Mouse (Mus musculus) cerebellum, adult 2 months (tissue): ENCODE measurements around the gene Dbndd2. TPM values are rescaled to one million over a fixed set of nuclear protein-coding genes. Genes with fewer than 3 reads are reported as not detected.

Experiments used
- DNase-seq, 2 experiments: peaks; one replicate each; pipeline ENCODE4 v3.0.0; 2021
- H3K27ac ChIP-seq: fragments of 200-500 bp; 2 replicates; pipeline ENCODE4 v1.5.1; 2012; ENCODE audit warnings: low read length, control low read depth, inconsistent platforms; ENCODE audit not compliant: insufficient read depth
- H3K27me3 ChIP-seq: fragments of 200-500 bp; 2 replicates; pipeline ENCODE4 v1.6.1; 2012; ENCODE audit warnings: inconsistent platforms, mild to moderate bottlenecking, low read length, moderate library complexity; ENCODE audit not compliant: control insufficient read depth, insufficient read depth
- H3K4me1 ChIP-seq: fragments of 200-500 bp; 2 replicates; pipeline ENCODE4 v1.6.1; 2011; ENCODE audit warnings: low read length; ENCODE audit not compliant: control insufficient read depth, insufficient read depth
- H3K4me3 ChIP-seq: fragments of 200-500 bp; replicated peaks from 2 replicates; pipeline ENCODE3; 2011; ENCODE audit warnings: mild to moderate bottlenecking, low read depth, low read length, control low read depth; ENCODE audit not compliant: insufficient read depth
- CTCF ChIP-seq: fragments of 200-500 bp; IDR thresholded peaks from 2 replicates; pipeline ENCODE4 v1.5.1; 2011; ENCODE audit warnings: low read depth, mild to moderate bottlenecking, control low read depth, low read length, moderate library complexity, borderline replicate concordance; ENCODE audit not compliant: insufficient read depth
- POLR2A ChIP-seq: fragments of 200-500 bp; IDR thresholded peaks from 2 replicates; pipeline ENCODE4 v1.6.1; 2011; ENCODE audit warnings: low read length, control low read depth, borderline replicate concordance; ENCODE audit not compliant: insufficient read depth
- WGBS: fragments of 180-500 bp; shearing (Covaris S2); methylation state at CpG from one replicate; pipeline ENCODE4 v1.1.7; 2018; 5-methylcytosine and 5-hydroxymethylcytosine counted together
- polyA plus RNA-seq: library from polyadenylated mRNA; depleted of rRNA; stranded (reverse); fragments of >200 nt; gene quantifications from 2 replicates; pipeline ENCODE4 v1.2.3, GENCODE M21; 2012

Dbndd2 gene
- polyA plus RNA-seq, 1 experiment, result 462 TPM

DNA sequence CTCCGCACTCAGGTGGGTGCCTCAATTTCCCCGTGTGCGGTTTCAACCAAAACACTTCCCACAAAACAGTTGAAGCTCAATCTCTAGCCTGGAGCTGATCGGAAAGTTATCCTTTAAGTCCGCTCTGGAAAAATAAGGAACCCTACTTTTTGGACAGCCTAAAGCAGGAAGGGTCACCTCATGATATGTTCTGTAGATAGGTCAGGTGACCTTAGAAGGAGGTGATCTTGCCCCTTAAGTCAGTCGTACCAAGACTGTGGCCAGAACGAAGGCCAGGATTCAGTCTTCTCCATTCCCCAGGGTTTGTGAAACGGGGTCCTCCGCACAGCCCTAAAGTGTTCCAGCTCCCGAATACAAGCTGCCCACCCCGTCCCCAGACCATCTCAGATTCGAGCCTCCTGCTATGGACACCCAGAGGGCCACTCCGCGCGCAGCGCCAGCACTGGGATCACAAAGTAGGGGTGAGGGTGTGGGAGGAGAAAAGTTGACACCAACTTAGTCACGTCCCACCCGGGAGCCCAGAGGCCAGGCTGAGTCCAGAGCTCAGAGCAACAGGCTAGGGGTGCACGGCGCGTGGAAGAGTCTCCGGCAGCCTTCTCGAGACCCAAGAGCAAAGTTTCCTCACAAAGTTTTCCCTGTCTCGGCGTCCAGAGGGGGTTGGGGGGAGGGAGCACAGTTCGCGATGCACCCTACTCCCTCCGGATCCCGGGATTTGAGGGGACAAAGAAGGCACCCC, 43.4 kb upstream of the Dbndd2 start:
- no peak for DNase-seq
- 6% methylated on average over 29 of the region's 29 CpGs for WGBS
- Histone ChIP-seq H3K27me3 (no peaks in the 10 kb centered on the region), H3K4me3 (peak overlapping the region; percentile 45), H3K27ac (no peak overlapping the region; the same call in 1 of the 2 replicates), H3K4me1 (no peaks in the 10 kb centered on the region)
- TF ChIP-seq POLR2A, result no peak
- TF ChIP-seq CTCF, result no peak

DNA sequence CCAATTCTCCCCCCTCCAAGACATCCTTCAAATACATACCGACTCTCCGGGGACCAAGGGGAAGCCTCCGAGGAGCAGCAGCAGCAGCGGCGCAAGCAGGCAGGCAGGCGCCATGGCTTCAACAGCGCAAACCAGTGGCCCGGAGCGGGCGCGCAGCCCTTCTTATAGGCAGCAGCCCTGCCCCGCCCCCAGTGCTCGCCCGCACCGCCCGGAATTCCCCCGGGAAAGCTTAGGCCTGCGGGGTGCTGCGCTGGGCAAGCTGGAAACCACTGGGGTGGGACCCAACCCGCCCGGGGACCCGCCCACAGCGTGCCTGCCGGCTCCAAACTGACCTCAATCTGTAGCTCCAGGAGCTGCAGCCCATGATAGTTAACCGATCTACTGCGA, 42.9 kb upstream of the Dbndd2 start:
- H3K27ac ChIP-seq, result no peak overlapping the region
- H3K27me3 ChIP-seq, result no peaks in the 10 kb centered on the region
- peak; percentile 43 to 44 for DNase-seq
- H3K4me1 ChIP-seq, result no peaks in the 10 kb centered on the region
- WGBS, result under 1% methylated on average over 26 of the region's 26 CpGs
- H3K4me3 ChIP-seq, result peak overlapping the region; percentile 45
- no peak for TF ChIP-seq CTCF
- peak; percentile 35; the same call in 1 of the 2 replicates for TF ChIP-seq POLR2A

DNA sequence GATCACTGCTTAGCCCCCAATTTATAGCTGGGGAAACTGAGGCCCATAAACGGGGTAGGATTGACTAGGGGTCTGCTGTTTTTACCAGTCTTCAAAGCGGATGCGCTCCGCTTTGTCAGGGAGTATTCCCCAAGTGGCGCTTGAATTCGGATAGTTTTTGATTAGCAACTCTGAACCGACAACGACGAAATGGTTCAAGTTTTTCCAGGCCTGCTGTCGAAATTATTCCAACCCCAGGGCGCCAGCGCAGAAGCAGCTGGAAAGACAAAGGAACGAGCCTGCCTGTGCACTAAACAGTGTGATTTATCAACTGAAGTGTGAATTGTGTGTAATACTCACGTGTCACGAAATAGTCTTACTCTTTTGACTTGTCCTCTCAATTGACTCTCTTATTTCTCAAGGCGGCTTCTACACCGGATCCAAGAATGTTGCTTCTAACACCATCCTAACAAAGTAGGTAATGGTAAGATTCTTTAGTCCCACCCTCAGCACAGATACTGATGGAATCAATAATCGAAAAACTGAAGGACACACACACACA, 42.4 kb upstream of the Dbndd2 start, which contains the start of gene Sdc4:
Gene Sdc4, minus strand, starts transcription at position 428 of the 541 bp plus-strand sequence.
- DNase-seq, result no peak
- 13% methylated on average over 18 of the region's 18 CpGs for WGBS
- Histone ChIP-seq H3K4me1 (no peaks in the 10 kb centered on the region), H3K27me3 (no peaks in the 10 kb centered on the region), H3K27ac (no peak within 1 kb of the TSS), H3K4me3 (peak within 1 kb of the TSS; percentile 45)
- no peak for TF ChIP-seq CTCF
- TF ChIP-seq POLR2A, result no peak

DNA sequence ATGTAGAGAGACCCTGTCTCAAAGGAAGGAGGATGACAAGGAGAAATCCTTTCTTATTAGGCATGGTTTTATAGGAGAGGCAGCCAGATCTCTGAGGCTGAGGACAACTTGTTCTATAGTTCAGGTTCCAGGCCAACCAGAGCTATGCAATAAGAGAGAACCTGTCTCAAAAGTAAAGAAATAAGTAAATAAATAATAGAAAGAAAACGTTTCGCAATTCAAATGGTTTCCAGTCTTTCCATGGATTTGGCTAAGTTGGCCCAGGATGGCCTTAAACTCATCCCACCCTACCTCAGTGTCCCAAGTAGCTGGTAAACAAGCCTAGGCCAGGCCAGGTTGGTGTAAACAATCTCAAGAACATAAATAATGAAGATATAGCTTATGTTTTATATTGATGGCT, 41.2 kb upstream of the Dbndd2 start:
- no peak overlapping the region for H3K4me3 ChIP-seq
- no peak overlapping the region for H3K27ac ChIP-seq
- no peak for DNase-seq
- no peak for TF ChIP-seq CTCF
- no peaks in the 10 kb centered on the region for H3K27me3 ChIP-seq
- no peaks in the 10 kb centered on the region for H3K4me1 ChIP-seq
- WGBS, result 89% methylated on average over 2 of the region's 2 CpGs

DNA sequence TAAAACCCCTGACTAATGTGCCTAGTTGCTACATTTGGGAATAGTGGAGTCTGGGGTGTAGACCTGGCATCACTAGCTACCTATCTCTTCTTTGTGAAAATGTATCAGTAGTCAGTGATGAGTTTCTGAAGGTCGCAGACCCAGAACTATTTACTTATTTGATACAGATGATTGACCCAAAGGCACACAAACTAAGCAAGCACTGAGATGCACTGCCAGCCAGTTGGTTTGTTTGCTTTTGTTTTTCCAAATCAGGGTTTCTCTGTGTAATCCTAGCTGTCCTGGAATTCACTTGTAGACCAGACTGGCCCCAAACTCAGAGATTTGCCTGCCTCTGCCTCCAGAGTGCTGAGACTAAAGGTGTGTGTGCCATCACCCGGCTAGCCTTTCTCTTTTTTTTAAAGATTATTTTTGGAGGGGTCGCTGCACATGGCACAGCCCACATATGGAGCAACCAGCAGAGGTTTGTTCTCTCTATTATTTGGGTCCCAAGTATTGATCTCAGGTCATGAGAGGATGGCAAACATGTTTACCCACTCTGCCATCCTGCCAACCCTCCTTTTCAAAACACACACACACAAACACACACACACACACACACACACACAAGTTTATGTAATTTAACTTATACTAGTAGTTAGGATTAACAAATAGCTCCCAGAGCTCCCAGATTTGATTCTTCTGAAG, 40.4 kb upstream of the Dbndd2 start:
- no peak overlapping the region for H3K4me3 ChIP-seq
- 78% methylated on average over 3 of the region's 3 CpGs for WGBS
- DNase-seq, result no peak
- TF ChIP-seq POLR2A (no peak), CTCF (no peak)
- H3K27ac ChIP-seq, result no peak overlapping the region
- H3K4me1 ChIP-seq, result no peaks in the 10 kb centered on the region
- no peaks in the 10 kb centered on the region for H3K27me3 ChIP-seq

DNA sequence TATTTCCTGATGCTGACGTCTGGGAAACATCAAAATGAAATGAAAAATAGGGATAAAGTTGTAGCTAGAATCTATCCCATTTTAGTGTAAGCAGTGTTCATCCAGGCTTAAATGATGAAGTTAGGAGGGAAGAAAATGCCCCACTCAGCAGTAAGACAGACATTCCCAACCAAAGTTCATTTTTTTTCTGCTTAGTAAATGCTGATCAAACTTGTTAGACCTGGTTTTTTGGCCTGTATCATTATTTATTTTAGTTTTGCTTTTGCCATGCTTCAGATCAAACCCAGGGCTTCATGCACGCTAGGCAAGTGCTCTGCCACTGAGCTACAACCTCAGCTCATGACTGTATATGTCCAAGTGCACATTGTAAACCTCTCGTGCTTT, 39.8 kb upstream of the Dbndd2 start:
- WGBS, result 73% methylated on average over 3 of the region's 3 CpGs
- H3K4me3 ChIP-seq, result no peak overlapping the region
- no peak overlapping the region for H3K27ac ChIP-seq
- H3K4me1 ChIP-seq, result no peaks in the 10 kb centered on the region
- H3K27me3 ChIP-seq, result no peaks in the 10 kb centered on the region
- DNase-seq, result no peak
- TF ChIP-seq CTCF (no peak), POLR2A (no peak)

DNA sequence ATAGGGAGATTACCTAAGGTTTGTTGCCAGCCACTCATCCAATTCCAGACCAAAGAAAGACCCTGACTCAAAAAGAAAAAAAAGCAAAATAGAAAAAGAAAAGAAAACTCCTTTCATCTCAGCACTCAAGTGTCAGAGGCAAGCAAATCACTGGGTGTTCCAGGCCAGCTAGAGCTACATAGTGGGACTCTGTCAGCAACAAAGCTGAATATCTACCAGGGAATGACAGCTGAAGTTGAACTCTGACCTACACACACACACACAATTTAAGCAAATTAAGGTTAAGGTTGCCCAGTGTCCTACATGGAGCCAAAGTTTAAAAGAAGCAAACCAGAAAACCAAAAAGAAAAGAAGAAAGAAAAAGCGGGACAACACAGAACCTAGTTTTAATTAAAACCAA, 37.8 kb upstream of the Dbndd2 start:
- no peak overlapping the region for H3K27ac ChIP-seq
- H3K4me1 ChIP-seq, result no peaks in the 10 kb centered on the region
- WGBS, result 86% methylated on average over 1 of the region's 1 CpGs
- no peak overlapping the region for H3K4me3 ChIP-seq
- no peak for DNase-seq
- TF ChIP-seq CTCF (no peak), POLR2A (no peak)
- H3K27me3 ChIP-seq, result no peaks in the 10 kb centered on the region

DNA sequence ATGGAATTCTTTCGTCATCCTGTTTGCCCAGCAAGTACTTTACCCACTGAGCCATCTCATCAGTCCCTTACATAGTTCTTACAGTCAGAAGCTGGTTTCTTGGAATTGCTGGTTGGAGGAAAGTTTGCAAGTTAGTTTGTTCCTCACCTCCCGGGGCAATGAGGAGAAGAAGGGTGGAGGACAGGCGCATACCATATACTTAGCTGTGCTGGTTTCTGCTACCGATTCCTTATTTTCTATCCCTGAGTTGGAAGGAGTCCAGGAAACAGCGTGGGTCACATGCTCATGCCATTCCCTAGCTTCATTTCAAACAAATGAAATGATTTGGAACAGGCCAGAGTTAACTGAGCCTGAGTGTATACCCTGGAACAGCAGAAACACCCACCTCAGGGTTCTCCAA, 37.0 kb upstream of the Dbndd2 start:
- no peaks in the 10 kb centered on the region for H3K4me1 ChIP-seq
- DNase-seq, result no peak
- no peak for TF ChIP-seq POLR2A
- TF ChIP-seq CTCF, result no peak
- no peaks in the 10 kb centered on the region for H3K27me3 ChIP-seq
- H3K27ac ChIP-seq, result no peak overlapping the region
- 62% methylated on average over 5 of the region's 5 CpGs for WGBS
- no peak overlapping the region for H3K4me3 ChIP-seq
